Mouse (Mus musculus): Measurements from ENCODE around the gene Tarm1.

DNA sequence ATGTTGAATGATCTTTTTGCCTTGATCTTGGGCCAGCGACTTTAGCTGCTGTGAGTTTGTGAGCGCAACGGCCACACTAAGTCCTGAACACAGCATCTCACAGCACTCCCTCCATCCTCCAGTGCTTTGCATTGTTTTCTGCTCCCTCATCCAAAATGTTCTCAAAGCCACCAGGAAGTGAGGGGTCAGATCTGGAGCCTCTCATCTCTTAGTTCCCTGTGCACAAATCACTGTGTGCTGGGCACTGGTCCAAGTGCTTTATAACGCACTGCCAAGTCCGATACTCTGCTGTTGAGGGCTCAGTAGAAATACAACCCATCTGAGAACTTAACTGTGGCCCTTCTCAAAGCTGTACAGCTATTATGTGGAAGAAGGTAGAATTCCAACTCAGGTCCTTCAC lies 64.5 kb downstream of the Tarm1 start:
- TF ChIP-seq POLR2A (IDR thresholded peaks at IDR 0.05; ENCODE audit: insufficient read depth, low read depth, low read length) (no peak), CTCF (IDR thresholded peaks at IDR 0.05; ENCODE audit: insufficient read depth, low read depth, low read length) (no peak)

All from olfactory bulb, adult 2 months (tissue).